Mouse (Mus musculus) lung, embryonic 15.5 days (tissue): ENCODE results near the gene Slc35e4. TPM values are rescaled to one million over a fixed set of nuclear protein-coding genes. Genes with fewer than 3 reads are reported as not detected.
"Not testable (repeated sequence)": the region's sequence is repeated elsewhere in the genome, so short reads cannot be mapped to it uniquely, and the experiment has no call there.

Experiments
- ATAC-seq: fragments of 200-750 bp; cut with Nextera tagmentation; 2 replicates; pipeline ENCODE4 v1.8.0; 2017; ENCODE audit warnings: moderate number of reproducible peaks, borderline replicate concordance; ENCODE audit not compliant: low FRiP score, low TSS enrichment; ENCODE audit errors: extremely low read depth
- H3K27ac ChIP-seq: fragments of 300-500 bp; sonication (generic); 2 replicates; pipeline ENCODE4 v1.5.1; 2015; ENCODE audit warnings: moderate library complexity, mild to moderate bottlenecking, inconsistent platforms
- H3K27me3 ChIP-seq: fragments of 300-500 bp; sonication (generic); 2 replicates; pipeline ENCODE4 v1.6.1; 2015; ENCODE audit warnings: inconsistent platforms
- H3K36me3 ChIP-seq: fragments of 300-500 bp; sonication (generic); 2 replicates; pipeline ENCODE4 v1.6.1; 2015; ENCODE audit warnings: inconsistent platforms
- H3K4me1 ChIP-seq: fragments of 300-500 bp; sonication (generic); 2 replicates; pipeline ENCODE4 v1.6.1; 2015; ENCODE audit warnings: inconsistent platforms
- H3K4me2 ChIP-seq: fragments of 300-500 bp; sonication (generic); 2 replicates; pipeline ENCODE4 v1.6.1; 2015; ENCODE audit warnings: inconsistent platforms, mild to moderate bottlenecking, moderate library complexity
- H3K4me3 ChIP-seq: fragments of 300-500 bp; sonication (generic); 2 replicates; pipeline ENCODE4 v1.5.1; 2015; ENCODE audit warnings: mild to moderate bottlenecking, inconsistent platforms
- H3K9ac ChIP-seq: fragments of 300-500 bp; sonication (generic); 2 replicates; pipeline ENCODE4 v1.6.1; 2015; ENCODE audit warnings: inconsistent platforms
- H3K9me3 ChIP-seq: fragments of 300-500 bp; sonication (generic); 2 replicates; pipeline ENCODE4 v1.6.1; 2016; ENCODE audit warnings: inconsistent platforms
- WGBS: fragments of 180-500 bp; shearing (Covaris S2); methylation state at CpG from one replicate; pipeline ENCODE4 v1.1.7; 2015; 5-methylcytosine and 5-hydroxymethylcytosine counted together
- polyA plus RNA-seq: library from polyadenylated mRNA; unstranded; fragments of >200 nt; fragmentation: Nextera tagmentation; extraction: Ambion mirVana; gene quantifications from 2 replicates; pipeline ENCODE4 v1.2.1, GENCODE M21; 2015

Slc35e4 gene
- polyA plus RNA-seq, result 3.4 and 3.8 TPM in 2 replicates

DNA sequence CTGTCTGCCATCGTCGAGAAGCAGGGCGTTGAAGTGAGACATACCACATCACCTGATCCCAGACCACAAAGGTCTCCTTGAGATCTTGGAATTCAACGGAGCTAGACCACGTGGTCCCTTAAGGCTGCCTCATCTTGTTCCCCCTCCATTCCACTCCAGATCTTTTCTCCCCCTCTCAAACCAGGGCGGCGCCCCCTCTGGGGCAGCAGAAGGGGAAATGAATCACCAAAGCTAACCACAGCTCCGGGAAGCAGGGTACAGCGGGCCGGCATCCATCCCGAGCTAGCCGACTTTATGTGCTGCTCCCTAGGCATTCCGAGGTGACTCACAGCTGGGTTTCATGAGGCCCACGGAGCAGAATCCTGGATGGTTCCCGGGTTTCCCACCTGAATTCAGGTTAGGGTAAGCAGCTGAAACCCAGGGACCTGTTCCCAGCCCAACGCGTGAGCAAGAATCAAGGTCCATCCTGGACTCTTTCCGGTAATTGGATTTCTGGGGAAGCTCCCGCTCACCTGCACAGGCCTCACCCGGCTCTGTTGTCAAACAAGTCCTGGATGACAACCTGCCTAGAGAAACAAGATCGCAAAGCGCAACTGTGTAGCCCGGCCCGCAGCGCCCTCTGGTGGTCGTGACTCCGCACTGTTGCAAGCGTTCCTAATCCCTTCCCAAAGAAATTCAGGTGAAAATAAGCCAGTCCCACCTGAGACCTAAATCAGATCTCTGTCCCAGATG is at the start of gene Slc35e4:
Slc35e4 (minus strand) TSS at position 556 of the 732 bp plus-strand sequence.
- Histone ChIP-seq H3K4me2 (peak within 1 kb of the TSS; percentile 95), H3K9me3 (no peaks in the 10 kb centered on the region), H3K27ac (peak within 1 kb of the TSS; percentile 67), H3K27me3 (peaks cover 9% of the 10 kb centered on the region; the same call in 1 of the 2 replicates), H3K4me1 (peaks cover 38% of the 10 kb centered on the region), H3K4me3 (peak within 1 kb of the TSS; percentile 64), H3K9ac (peak within 1 kb of the TSS; percentile 51), H3K36me3 (0 out of 2 replicates have a peak, but pooled peaks cover 3% of the 10 kb centered on the region)
- peak; percentile 62 for ATAC-seq
- whole genome bisulfite sequencing, result under 1% methylated on average over 28 of the region's 28 CpGs

- H3K4me2 ChIP-seq, result peak within 1 kb of the TSS; percentile 68
- no peaks in the 10 kb centered on the region for H3K27me3 ChIP-seq
- peaks cover 16% of the 10 kb centered on the region for H3K4me1 ChIP-seq
- peak; percentile 94 for ATAC-seq
- peak within 1 kb of the TSS; percentile 76 for H3K9ac ChIP-seq
- H3K4me3 ChIP-seq, result peak within 1 kb of the TSS; percentile 81
- H3K36me3 ChIP-seq, result peaks cover 4% of the 10 kb centered on the region
- 1% methylated on average over 31 of the region's 31 CpGs for WGBS
- H3K27ac ChIP-seq, result peak within 1 kb of the TSS; percentile 66
- no peaks in the 10 kb centered on the region for H3K9me3 ChIP-seq
Measured at GRCm38 (mm10) chr11:3963610-3964415, 49.3 kb upstream of the Slc35e4 start, which contains the start of gene Pes1. TSS of gene Pes1 (plus strand) at chr11:3963975.

DNA sequence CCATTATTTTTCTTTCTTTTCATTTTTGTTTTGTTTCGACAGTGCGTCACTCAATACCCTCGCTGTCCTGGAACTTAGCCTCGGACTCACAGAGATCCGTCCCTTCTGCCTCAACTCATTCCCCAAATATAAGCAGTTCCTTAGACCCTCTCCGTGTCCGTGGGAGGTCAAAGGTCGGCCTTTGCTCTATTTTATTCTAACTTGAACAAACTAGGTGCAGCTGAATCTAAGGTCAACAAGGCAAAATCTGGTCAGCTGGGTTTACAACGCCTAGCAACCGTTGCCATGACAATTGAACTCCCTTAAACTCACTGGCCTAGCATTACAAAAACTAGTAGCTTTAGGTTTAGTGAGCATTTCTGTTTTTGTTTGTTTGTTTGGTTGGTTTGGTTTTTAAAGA is 48.7 kb upstream of the Slc35e4 start:
- H3K4me2 ChIP-seq, result peak overlapping the region; percentile 68
- 74% methylated on average over 10 of the region's 10 CpGs for WGBS
- H3K4me3 ChIP-seq, result peak overlapping the region; percentile 81
- H3K36me3 ChIP-seq, result no peaks in the 10 kb centered on the region; the same call in 1 of the 2 replicates
- no peaks in the 10 kb centered on the region for H3K9me3 ChIP-seq
- H3K9ac ChIP-seq, result 0 out of 2 replicates have a peak overlapping the region, but pooled peaks have one; percentile 76
- ATAC-seq, result no peak
- H3K27me3 ChIP-seq, result no peaks in the 10 kb centered on the region
- H3K27ac ChIP-seq, result peak overlapping the region; percentile 66; the same call in 1 of the 2 replicates
- H3K4me1 ChIP-seq, result peaks cover 16% of the 10 kb centered on the region

DNA sequence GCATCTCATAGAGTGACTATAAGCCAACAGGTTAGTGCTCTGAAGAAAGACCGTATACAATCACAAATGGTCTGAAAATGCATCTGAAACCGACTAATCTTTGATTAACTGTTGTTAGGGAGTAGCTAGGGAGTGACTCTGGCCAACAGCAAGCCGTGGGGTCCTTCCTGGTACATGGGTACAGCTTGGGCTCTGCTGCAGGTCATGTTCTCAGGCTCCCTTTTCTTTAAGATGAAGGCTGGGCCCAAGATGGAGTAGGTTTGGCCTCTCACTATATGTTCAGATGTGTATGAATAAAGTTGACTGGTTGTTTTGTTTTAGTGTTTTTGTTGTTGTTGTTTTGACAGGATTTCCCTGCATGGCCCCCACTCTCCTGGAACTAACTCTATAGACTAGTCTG is 47.3 kb upstream of the Slc35e4 start:
- H3K4me3 ChIP-seq, result no peak overlapping the region
- no peaks in the 10 kb centered on the region for H3K27me3 ChIP-seq
- WGBS, result 45% methylated on average over 3 of the region's 3 CpGs
- no peak for ATAC-seq
- peaks cover 16% of the 10 kb centered on the region for H3K4me1 ChIP-seq
- H3K9me3 ChIP-seq, result no peaks in the 10 kb centered on the region
- H3K4me2 ChIP-seq, result no peak overlapping the region
- H3K36me3 ChIP-seq, result no peaks in the 10 kb centered on the region
- no peak overlapping the region for H3K27ac ChIP-seq
- no peak overlapping the region for H3K9ac ChIP-seq

- WGBS, result 37% methylated on average over 2 of the region's 2 CpGs
- H3K9me3 ChIP-seq, result no peaks in the 10 kb centered on the region
- H3K9ac ChIP-seq, result no peak overlapping the region
- H3K4me1 ChIP-seq, result peaks cover 14% of the 10 kb centered on the region
- H3K4me3 ChIP-seq, result no peak overlapping the region
- no peak overlapping the region for H3K27ac ChIP-seq
- no peak overlapping the region for H3K4me2 ChIP-seq
- H3K27me3 ChIP-seq, result no peaks in the 10 kb centered on the region
- H3K36me3 ChIP-seq, result no peaks in the 10 kb centered on the region
- ATAC-seq, result no peak
Measured at GRCm38 (mm10) chr11:3960901-3961300, 46.4 kb upstream of the Slc35e4 start.

DNA sequence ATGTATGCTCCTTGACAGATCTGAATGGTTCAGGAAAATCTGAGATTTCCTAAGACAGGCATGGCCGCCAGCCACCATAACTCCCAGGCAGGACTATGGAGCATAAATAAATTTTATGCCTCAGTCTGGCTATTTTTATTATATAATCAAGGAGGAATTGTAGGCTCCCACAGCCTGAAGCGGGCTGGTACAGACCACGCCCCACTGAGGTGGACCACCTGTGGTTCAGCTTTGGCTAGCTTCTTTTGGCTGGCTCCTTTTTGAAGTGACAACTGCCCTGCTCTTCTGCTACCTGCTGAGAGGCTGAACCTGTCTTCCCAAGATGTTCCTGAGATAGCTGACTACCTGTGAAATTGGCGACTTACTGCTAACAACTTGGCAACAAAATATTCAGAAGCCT is 40.9 kb upstream of the Slc35e4 start:
- not testable (repeated sequence) for H3K27ac ChIP-seq, H3K36me3 ChIP-seq, H3K9ac ChIP-seq, H3K4me3 ChIP-seq, H3K4me2 ChIP-seq, H3K27me3 ChIP-seq, H3K9me3 ChIP-seq, H3K4me1 ChIP-seq, ATAC-seq
- WGBS, result 71% methylated on average over 4 of the region's 4 CpGs

DNA sequence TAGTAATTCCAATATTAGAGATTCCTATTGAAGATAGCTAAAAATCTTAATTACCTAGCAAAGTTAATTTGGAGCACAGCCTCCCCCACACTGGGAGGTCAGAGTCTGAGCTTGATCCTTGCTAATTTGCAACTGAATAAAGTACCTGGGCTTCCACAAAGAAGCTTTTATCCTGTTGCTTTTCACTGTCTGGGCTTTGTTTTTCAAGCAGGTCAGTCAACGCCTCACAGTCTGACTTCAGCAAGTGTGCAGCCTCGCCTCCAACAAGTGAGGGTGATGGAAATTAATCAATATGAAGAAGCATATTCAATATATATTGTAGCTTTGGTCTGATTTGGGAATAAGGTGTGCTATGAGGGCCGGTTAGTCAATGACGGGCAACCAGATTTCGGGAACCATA is 40.4 kb upstream of the Slc35e4 start:
- H3K4me1 ChIP-seq, H3K9ac ChIP-seq, H3K36me3 ChIP-seq, H3K4me3 ChIP-seq, H3K4me2 ChIP-seq, ATAC-seq, H3K27ac ChIP-seq, H3K27me3 ChIP-seq, H3K9me3 ChIP-seq: not testable (repeated sequence)
- 79% methylated on average over 5 of the region's 5 CpGs for WGBS

DNA sequence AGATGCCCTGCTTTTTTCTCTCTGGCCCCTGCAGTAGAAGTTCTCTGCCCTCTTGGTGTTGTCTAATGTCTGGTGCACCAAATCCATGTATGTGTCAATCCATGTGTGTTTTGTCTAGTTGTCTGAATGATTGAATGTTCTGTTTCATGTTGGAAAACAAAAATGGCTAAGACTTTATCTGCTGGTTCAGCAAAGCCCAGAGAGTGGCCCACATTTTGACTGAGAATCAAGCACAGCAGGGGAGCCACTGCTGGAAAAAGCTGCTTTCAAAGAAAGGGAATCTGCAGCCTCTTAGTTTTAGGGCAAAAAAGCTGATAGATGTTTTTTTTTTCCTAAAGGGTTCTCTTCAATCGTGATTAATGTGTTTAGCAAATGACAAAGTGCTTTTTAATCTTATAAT is 31.9 kb upstream of the Slc35e4 start:
- WGBS, result 23% methylated on average over 1 of the region's 1 CpGs
- ATAC-seq, result no peak
- Histone ChIP-seq H3K27me3 (peaks cover 3% of the 10 kb centered on the region; the same call in 1 of the 2 replicates), H3K36me3 (no peaks in the 10 kb centered on the region), H3K4me1 (no peaks in the 10 kb centered on the region), H3K9ac (no peak overlapping the region), H3K9me3 (no peaks in the 10 kb centered on the region), H3K4me3 (no peak overlapping the region), H3K27ac (no peak overlapping the region), H3K4me2 (no peak overlapping the region)

DNA sequence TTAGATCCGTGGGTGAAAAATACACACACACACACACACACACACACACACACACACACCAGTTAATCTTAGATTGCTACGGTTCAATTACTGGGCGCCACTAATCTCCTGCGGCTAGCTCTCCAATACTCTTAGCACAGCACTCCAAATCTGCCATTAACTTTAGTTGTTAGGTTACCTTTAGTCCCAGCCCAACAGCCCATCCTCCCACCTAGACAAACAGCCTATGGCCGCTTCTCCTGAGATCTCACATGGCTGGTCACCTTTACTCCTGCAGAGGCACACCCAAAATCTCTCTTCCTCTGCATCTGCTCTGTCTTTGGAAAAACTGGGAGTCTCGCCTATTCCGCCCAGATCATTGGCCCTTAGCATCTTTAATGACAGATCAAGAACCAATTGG is 26.9 kb upstream of the Slc35e4 start:
- H3K27me3 ChIP-seq, result peaks cover 2% of the 10 kb centered on the region; the same call in 1 of the 2 replicates
- no peak overlapping the region for H3K4me2 ChIP-seq
- no peaks in the 10 kb centered on the region for H3K9me3 ChIP-seq
- no peaks in the 10 kb centered on the region for H3K36me3 ChIP-seq
- H3K27ac ChIP-seq, result no peak overlapping the region
- H3K9ac ChIP-seq, result no peak overlapping the region
- WGBS, result 67% methylated on average over 7 of the region's 7 CpGs
- H3K4me3 ChIP-seq, result no peak overlapping the region
- no peaks in the 10 kb centered on the region for H3K4me1 ChIP-seq
- no peak for ATAC-seq

DNA sequence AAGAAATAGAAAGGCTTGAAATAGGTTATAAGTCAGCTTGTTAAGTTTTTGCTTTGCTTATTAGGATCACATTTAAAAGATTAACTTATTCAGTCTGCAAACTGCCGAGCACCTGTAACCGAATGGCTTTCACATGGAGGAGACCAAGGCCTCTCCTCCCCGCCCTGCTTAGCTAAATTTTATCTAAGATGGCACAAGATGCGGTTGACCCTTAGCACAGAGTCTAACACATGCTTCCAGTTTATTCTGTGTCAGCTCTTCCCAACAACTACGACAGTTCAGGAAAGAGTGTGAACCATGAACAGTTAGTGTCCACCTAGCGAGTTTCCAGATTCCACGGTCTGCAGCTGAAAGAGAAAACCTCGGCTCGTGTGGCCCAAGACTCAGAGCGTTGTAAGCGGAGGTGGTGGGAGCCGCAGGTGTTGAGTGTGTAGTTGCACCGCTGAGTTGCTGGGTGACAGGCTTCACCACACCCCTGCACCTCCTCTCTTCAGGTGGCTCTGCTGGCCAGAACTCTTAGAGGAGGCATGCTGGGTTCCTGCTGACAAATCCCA is 22.9 kb upstream of the Slc35e4 start:
- WGBS, result 70% methylated on average over 13 of the region's 13 CpGs
- no peaks in the 10 kb centered on the region for H3K27me3 ChIP-seq
- no peak for ATAC-seq
- no peaks in the 10 kb centered on the region for H3K9me3 ChIP-seq
- 0 out of 2 replicates have a peak, but pooled peaks cover 3% of the 10 kb centered on the region for H3K4me1 ChIP-seq
- H3K36me3 ChIP-seq, result no peaks in the 10 kb centered on the region
- H3K4me2 ChIP-seq, result no peak overlapping the region
- no peak overlapping the region for H3K27ac ChIP-seq
- no peak overlapping the region for H3K9ac ChIP-seq
- no peak overlapping the region for H3K4me3 ChIP-seq

DNA sequence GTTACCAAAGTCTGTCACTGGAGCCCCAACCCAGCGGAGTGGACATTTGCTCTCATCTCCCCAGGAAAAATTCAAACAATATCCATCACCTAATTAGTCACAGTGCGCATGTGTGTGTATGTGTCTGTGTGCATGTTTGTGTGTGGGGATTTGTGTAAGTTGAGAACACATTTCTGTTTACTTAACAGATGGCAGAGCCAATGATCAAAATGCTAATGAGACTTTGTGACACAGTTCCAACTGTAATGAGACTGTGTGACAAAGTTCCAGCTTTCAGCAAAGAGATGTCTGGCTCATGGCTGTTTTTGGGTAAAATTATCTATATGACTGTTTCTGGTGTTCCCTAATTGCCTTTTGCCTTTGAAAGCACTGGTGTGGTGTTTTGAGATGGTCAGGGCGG is 21.9 kb upstream of the Slc35e4 start:
- ATAC-seq, result no peak
- H3K36me3 ChIP-seq, result no peaks in the 10 kb centered on the region
- no peak overlapping the region for H3K4me2 ChIP-seq
- no peaks in the 10 kb centered on the region for H3K9me3 ChIP-seq
- H3K9ac ChIP-seq, result no peak overlapping the region
- H3K4me1 ChIP-seq, result peaks cover 10% of the 10 kb centered on the region
- H3K4me3 ChIP-seq, result no peak overlapping the region
- H3K27ac ChIP-seq, result no peak overlapping the region
- H3K27me3 ChIP-seq, result no peaks in the 10 kb centered on the region
- WGBS, result 78% methylated on average over 3 of the region's 3 CpGs

DNA sequence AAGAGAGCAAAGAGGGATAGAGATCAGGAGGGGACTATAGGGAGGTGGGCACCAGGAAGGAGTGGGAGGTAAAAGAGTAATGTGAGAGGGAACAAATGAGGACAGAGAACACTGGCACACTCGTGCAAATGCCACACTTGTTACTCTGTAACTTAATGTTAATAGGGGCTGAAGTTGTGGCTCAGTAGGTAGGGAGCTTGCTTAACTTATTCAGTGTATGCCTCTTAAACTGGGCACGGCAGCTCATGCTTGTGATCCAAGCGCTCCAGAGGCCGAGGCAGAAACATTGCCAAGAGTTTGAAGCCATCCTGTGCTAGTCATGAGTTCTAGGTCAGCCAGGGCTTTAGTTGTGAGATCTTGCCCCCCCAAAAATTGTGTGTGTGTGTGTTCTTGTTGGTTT is 20.7 kb upstream of the Slc35e4 start:
- H3K27me3 ChIP-seq, result no peaks in the 10 kb centered on the region
- ATAC-seq, result no peak
- H3K9me3 ChIP-seq, result no peaks in the 10 kb centered on the region
- no peak overlapping the region for H3K4me3 ChIP-seq
- no peak overlapping the region for H3K9ac ChIP-seq
- WGBS, result 67% methylated on average over 4 of the region's 4 CpGs
- no peaks in the 10 kb centered on the region for H3K36me3 ChIP-seq
- H3K27ac ChIP-seq, result no peak overlapping the region
- H3K4me1 ChIP-seq, result peaks cover 16% of the 10 kb centered on the region
- no peak overlapping the region for H3K4me2 ChIP-seq
